29 mouse cellular contexts compared by ENCODE assay signal in the genomic region with DNA sequence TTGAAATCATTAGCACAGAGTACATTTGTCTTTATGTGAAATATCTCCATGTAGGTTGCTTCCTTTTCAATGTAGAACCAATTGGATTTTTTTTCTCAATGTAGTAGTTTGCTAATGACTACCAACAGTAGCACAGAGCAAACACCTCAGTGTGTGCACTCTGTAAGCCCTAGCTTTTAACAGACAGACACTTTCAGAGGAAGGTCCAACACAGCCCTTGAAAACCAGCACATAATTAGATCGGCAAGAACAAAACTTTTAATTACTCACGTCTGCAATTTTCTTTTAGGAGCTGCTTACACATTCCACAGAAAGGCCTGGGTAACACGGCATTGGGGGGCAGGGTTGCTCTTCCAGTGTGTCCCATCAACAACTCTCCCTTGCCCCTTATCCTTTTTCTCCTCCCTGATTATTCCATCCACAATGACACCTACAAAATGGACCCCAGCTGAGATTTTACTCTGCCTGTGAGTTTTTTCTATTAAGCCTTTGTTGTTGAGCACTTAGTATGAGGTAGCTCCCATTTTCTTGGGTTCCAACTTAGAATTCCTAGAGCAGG. TPM values are rescaled to one million over a fixed set of nuclear protein-coding genes. Genes with fewer than 3 reads are reported as not detected.
DNase-seq lines count a peak whose midpoint lies in the region; ATAC-seq and TF ChIP-seq lines count a peak whose summit lies in the region.
"Had no signal": no experiment of that assay in that cellular context is flagged by ENCODE, and none has a peak within 500 bp of the region (broad histone marks: within the 10 kb centered on the region; RNA-seq: fewer than 3 reads in every experiment).

No protein-coding gene starts in this region.

- H3K9me3 ChIP-seq in midbrain, embryonic 12.5 days = no peaks in the 10 kb centered on the region
- no peaks in the 10 kb centered on the region for H3K9me3 ChIP-seq in midbrain, embryonic 14.5 days (ENCODE audit: control insufficient read depth, low read length)
- H3K9me3 ChIP-seq in forebrain, embryonic 10.5 days = no peaks in the 10 kb centered on the region
- H3K9me3 ChIP-seq in forebrain, embryonic 15.5 days = no peaks in the 10 kb centered on the region
- H3K9me3 ChIP-seq in heart, embryonic 10.5 days = no peaks in the 10 kb centered on the region
- H3K9me3 ChIP-seq: heart, embryonic 13.5 days; intestine, embryonic 15.5 days; liver, embryonic 15.5 days; stomach, embryonic 15.5 days had no signal

- no peak overlapping the region for H3K4me2 ChIP-seq in midbrain, embryonic 12.5 days (replicated peaks)
- H3K4me2 ChIP-seq in midbrain, embryonic 14.5 days (ENCODE audit: low read length) = no peak overlapping the region
- no peak overlapping the region for H3K4me2 ChIP-seq in forebrain, embryonic 15.5 days (replicated peaks)
- H3K4me2 ChIP-seq: heart, embryonic 13.5 days; intestine, embryonic 15.5 days; liver, embryonic 15.5 days; lung, embryonic 14.5 days; stomach, embryonic 15.5 days had no signal

- no peak for ATAC-seq in midbrain, embryonic 12.5 days (ENCODE audit: low FRiP score, low read depth)
- ATAC-seq in midbrain, embryonic 14.5 days (ENCODE audit: low FRiP score, low TSS enrichment) = no peak
- peak; percentile 60 for ATAC-seq in forebrain, embryonic 15.5 days (replicated peaks)
- ATAC-seq: intestine, embryonic 15.5 days had no signal

- H3K4me1 ChIP-seq in midbrain, embryonic 12.5 days = peaks cover 11% of the 10 kb centered on the region
- 0 out of 2 replicates have a peak, but pooled peaks cover 5% of the 10 kb centered on the region for H3K4me1 ChIP-seq in midbrain, embryonic 14.5 days (ENCODE audit: control insufficient read depth, insufficient read depth, low read length)
- peaks cover 28% of the 10 kb centered on the region for H3K4me1 ChIP-seq in forebrain, embryonic 10.5 days
- peaks cover 23% of the 10 kb centered on the region for H3K4me1 ChIP-seq in forebrain, embryonic 15.5 days
- H3K4me1 ChIP-seq in heart, embryonic 10.5 days = no peaks in the 10 kb centered on the region
- H3K4me1 ChIP-seq: heart, embryonic 13.5 days; intestine, embryonic 15.5 days; liver, embryonic 15.5 days; stomach, embryonic 15.5 days had no signal

- H3K36me3 ChIP-seq in midbrain, embryonic 12.5 days = no peaks in the 10 kb centered on the region
- no peaks in the 10 kb centered on the region for H3K36me3 ChIP-seq in midbrain, embryonic 14.5 days (ENCODE audit: control insufficient read depth, insufficient read depth, low read length)
- H3K36me3 ChIP-seq in forebrain, embryonic 10.5 days (replicated peaks) = no peaks in the 10 kb centered on the region
- no peaks in the 10 kb centered on the region for H3K36me3 ChIP-seq in forebrain, embryonic 15.5 days
- H3K36me3 ChIP-seq in heart, embryonic 10.5 days = no peaks in the 10 kb centered on the region
- H3K36me3 ChIP-seq: heart, embryonic 13.5 days; intestine, embryonic 15.5 days; liver, embryonic 15.5 days; stomach, embryonic 15.5 days had no signal

- TF ChIP-seq POLR2A in brain, embryonic 14.5 days (IDR thresholded peaks at IDR 0.05; ENCODE audit: borderline replicate concordance, extremely low read depth, insufficient read depth, insufficient read length, poor library complexity, severe bottlenecking) = no peak

- peak overlapping the region; percentile 15; the same call in 1 of the 2 replicates for H3K27ac ChIP-seq in midbrain, embryonic 12.5 days (replicated peaks)
- no peak overlapping the region for H3K27ac ChIP-seq in midbrain, embryonic 14.5 days (replicated peaks; ENCODE audit: low read depth, low read length)
- H3K27ac ChIP-seq in forebrain, embryonic 10.5 days = peak overlapping the region; percentile 53; the same call in 1 of the 2 replicates
- H3K27ac ChIP-seq in forebrain, embryonic 15.5 days (replicated peaks) = peak overlapping the region; percentile 64
- no peak overlapping the region for H3K27ac ChIP-seq in heart, embryonic 10.5 days
- H3K27ac ChIP-seq: heart, embryonic 13.5 days; intestine, embryonic 15.5 days; liver, embryonic 15.5 days; stomach, embryonic 15.5 days had no signal

- H3K9ac ChIP-seq in midbrain, embryonic 12.5 days (replicated peaks) = no peak overlapping the region
- no peak overlapping the region for H3K9ac ChIP-seq in midbrain, embryonic 14.5 days (replicated peaks; ENCODE audit: low read length)
- no peak overlapping the region for H3K9ac ChIP-seq in forebrain, embryonic 15.5 days (replicated peaks)
- H3K9ac ChIP-seq: heart, embryonic 13.5 days; intestine, embryonic 15.5 days; liver, embryonic 15.5 days; lung, embryonic 14.5 days; stomach, embryonic 15.5 days had no signal

- WGBS in midbrain, embryonic 12.5 days = 21% methylated on average over 3 of the region's 3 CpGs
- 13% methylated on average over 3 of the region's 3 CpGs for WGBS in midbrain, embryonic 14.5 days
- WGBS in forebrain, embryonic 10.5 days = 29% methylated on average over 3 of the region's 3 CpGs
- WGBS in forebrain, embryonic 15.5 days = 5% methylated on average over 3 of the region's 3 CpGs
- 69% methylated on average over 3 of the region's 3 CpGs for WGBS in heart, embryonic 10.5 days

- no peak for DNase-seq in midbrain, embryonic 14.5 days
- DNase-seq in brain, embryonic 14.5 days (ENCODE audit: low read depth) = peak; percentile 79
- no peak for DNase-seq in forebrain, embryonic 10.5 days (ENCODE audit: extremely low spot score, low spot score)
- DNase-seq in frontal cortex, adult 2 months (ENCODE audit: extremely low spot score in 1 of 2, low spot score in 1 of 2) = no peak
- DNase-seq in right cerebral cortex, postnatal 4 days = no peak
- no peak for DNase-seq in heart, embryonic 10.5 days (ENCODE audit: low spot score)
- DNase-seq: adrenal gland, adult 2 months; adrenal gland, postnatal 36 days; B cell, adult 2 months; cerebellum, adult 2 months; cerebellum, postnatal 14 days; gastrocnemius, postnatal 25 days; heart, adult 11 months; heart, postnatal 10 days; kidney, adult 2 months; lung, embryonic 14.5 days; lung, postnatal 14 days; retina, postnatal 1 day; right cerebral cortex, postnatal 14 days had no signal

- no peak for TF ChIP-seq CTCF in brain, embryonic 14.5 days (IDR thresholded peaks at IDR 0.05; ENCODE audit: borderline replicate concordance, extremely low read depth, insufficient read depth, insufficient read length)

- no peaks in the 10 kb centered on the region for H3K27me3 ChIP-seq in midbrain, embryonic 12.5 days
- no peaks in the 10 kb centered on the region for H3K27me3 ChIP-seq in midbrain, embryonic 14.5 days (ENCODE audit: control insufficient read depth, insufficient read depth, low read length)
- no peaks in the 10 kb centered on the region for H3K27me3 ChIP-seq in forebrain, embryonic 10.5 days (ENCODE audit: poor library complexity, severe bottlenecking)
- H3K27me3 ChIP-seq in forebrain, embryonic 15.5 days = no peaks in the 10 kb centered on the region
- no peaks in the 10 kb centered on the region for H3K27me3 ChIP-seq in heart, embryonic 10.5 days (ENCODE audit: insufficient read depth, poor library complexity, severe bottlenecking)
- H3K27me3 ChIP-seq: heart, embryonic 13.5 days; intestine, embryonic 15.5 days; liver, embryonic 15.5 days; stomach, embryonic 15.5 days had no signal

- H3K4me3 ChIP-seq in midbrain, embryonic 12.5 days = no peak overlapping the region
- H3K4me3 ChIP-seq in midbrain, embryonic 14.5 days (replicated peaks; ENCODE audit: low read depth, low read length) = no peak overlapping the region
- no peak overlapping the region for H3K4me3 ChIP-seq in forebrain, embryonic 10.5 days
- no peak overlapping the region for H3K4me3 ChIP-seq in forebrain, embryonic 15.5 days
- no peak overlapping the region for H3K4me3 ChIP-seq in heart, embryonic 10.5 days
- H3K4me3 ChIP-seq: erythroblast, embryonic 14.5 days; heart, embryonic 13.5 days; intestine, embryonic 15.5 days; liver, embryonic 15.5 days; myocyte; stomach, embryonic 15.5 days had no signal

RNA-seq across cellular contexts. Expression of gene Sertm1, which starts 49.3 kb away (rescaled TPM):
- 0.15 and 0.33 TPM in 2 replicates for polyA plus RNA-seq in midbrain, embryonic 12.5 days (2016; fragmentation: Nextera tagmentation; extraction: Ambion mirVana)
- polyA plus RNA-seq in midbrain, embryonic 14.5 days (2014; fragmentation: Nextera tagmentation; extraction: Ambion mirVana) = 1.3 and 2.7 TPM in 2 replicates
- 4.9 and 8.4 TPM in 2 replicates for polyA plus RNA-seq in brain, embryonic 14.5 days (2012; rRNA removed)
- 0.14 and 0.16 TPM in 2 replicates for polyA plus RNA-seq in forebrain, embryonic 10.5 days (2016; fragmentation: Nextera tagmentation; extraction: Ambion mirVana)
- 1.1 and 1.3 TPM in 2 replicates for polyA plus RNA-seq in forebrain, embryonic 15.5 days (2015; fragmentation: Nextera tagmentation; extraction: Ambion mirVana)
- polyA plus RNA-seq in frontal cortex, adult 2 months (2012; rRNA removed) = 12.6 and 13.5 TPM in 2 replicates
- 0.13 and 0.23 TPM in 2 replicates for polyA plus RNA-seq in heart, embryonic 10.5 days (2016; fragmentation: Nextera tagmentation; extraction: Ambion mirVana)
- polyA plus RNA-seq: adrenal gland, adult 2 months; erythroblast, embryonic 14.5 days; kidney, adult 2 months; kidney, embryonic 16.5 days; liver, adult 2 months; myocyte had no signal

Comparison
In these comparisons a context has a peak if more than half of its experiments do, and no peak if none do; other contexts are left out.
1. H3K27ac ChIP-seq: peak in midbrain, embryonic 12.5 days (single experiment), forebrain, embryonic 10.5 days (single experiment) and forebrain, embryonic 15.5 days (single experiment); none in midbrain, embryonic 14.5 days (single experiment) and heart, embryonic 10.5 days (single experiment).